Mouse (Mus musculus): Measurements from ENCODE around the gene Dkk3.

Gene Dkk3

DNA sequence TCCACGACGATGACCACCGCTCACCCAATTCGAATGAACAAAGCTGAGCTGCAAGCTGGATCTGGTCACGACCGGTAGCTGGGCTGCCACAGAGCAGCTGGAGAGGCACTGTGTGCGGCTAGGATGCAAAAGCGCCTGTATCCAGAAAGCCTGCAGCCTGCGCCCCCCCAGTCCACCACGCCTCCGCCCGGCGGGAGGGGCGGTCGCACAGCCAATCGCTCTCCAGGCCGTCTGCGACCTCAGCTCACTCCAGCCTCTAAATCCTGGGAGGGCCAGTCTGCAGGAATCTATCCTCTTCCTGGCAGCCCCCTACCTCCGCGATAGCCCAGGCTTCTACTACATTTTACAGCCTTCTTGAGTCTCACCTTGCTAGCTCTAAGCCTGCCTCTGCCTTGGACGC lies at the start of gene Dkk3:
Gene Dkk3, minus strand, starts transcription at position 116 of the 400 bp plus-strand sequence.
- TF ChIP-seq GATA4 (IDR thresholded peaks at IDR 0.05; ENCODE audit: insufficient replicate concordance, low read length): no peak

DNA sequence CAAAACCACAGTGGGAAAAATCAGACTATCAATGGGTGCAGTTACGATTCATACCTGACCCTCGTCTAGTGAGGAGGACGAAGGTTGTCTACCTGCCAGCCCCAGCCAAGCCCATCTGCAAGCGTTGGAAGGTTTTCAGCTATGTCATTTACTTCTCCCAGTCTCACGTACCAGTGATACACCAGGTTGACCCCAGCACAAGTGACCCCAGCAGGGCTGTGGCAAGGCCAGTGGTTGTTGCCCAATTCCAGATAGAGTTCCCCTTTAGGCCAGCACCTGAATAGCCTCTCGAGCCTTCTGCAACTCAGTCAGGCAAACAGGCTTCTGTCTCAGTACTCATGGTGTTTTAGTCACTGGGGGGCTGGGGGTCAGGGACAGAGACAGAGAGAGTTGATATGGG lies 48.9 kb upstream of the Dkk3 start:
- TF ChIP-seq GATA4 (IDR thresholded peaks at IDR 0.05; ENCODE audit: insufficient replicate concordance, low read length): no peak; the same call in 1 of the 2 replicates

DNA sequence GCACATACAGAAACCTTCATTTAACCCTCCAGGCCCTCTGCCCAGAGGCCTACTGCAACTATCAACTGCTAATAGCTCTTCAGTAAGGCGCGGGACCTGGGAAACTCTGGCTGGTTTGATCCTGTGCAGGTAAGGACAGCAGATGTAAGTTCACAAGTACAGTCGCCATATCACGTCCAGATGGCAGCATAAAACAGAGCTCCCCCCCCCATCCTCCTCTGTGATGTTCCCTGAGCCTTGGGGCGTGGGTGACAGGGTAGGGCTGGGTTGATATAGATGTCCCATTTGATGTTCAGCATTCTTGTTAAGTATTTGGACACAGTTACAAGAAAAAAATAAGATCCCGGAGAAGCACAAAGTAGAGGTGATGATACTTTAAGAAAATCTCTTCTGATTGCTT lies 46.7 kb upstream of the Dkk3 start:
- TF ChIP-seq GATA4 (IDR thresholded peaks at IDR 0.05; ENCODE audit: insufficient replicate concordance, low read length): no peak

DNA sequence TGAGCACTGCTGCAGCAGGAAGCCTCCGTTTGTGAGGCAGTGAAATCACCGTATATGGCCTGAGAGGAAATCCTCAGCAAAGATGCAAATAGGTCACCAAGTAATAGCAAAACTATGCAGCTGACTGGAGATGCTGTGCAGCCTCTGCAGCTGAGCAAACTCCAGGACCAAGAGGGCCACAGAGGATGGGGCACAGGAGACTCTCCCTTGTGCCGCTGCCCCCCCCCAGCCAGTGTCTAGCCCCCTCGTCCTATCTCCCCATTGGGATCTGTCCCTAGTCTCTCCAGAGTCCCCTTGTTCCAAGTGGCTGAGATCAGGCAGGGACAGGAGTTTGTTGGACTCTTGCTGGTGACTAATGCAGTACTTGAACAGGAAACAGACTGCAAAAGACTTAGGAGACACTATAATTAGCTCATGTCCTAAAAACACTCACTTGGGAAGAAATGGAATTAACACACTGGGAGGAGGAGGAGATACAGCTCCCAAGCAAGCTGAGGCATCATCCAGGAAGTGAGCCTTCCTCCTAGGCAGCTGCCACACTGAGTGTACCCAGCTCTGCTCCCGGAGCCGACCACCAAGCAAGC lies 45.6 kb upstream of the Dkk3 start:
- no peak for TF ChIP-seq GATA4 (IDR thresholded peaks at IDR 0.05; ENCODE audit: insufficient replicate concordance, low read length)

DNA sequence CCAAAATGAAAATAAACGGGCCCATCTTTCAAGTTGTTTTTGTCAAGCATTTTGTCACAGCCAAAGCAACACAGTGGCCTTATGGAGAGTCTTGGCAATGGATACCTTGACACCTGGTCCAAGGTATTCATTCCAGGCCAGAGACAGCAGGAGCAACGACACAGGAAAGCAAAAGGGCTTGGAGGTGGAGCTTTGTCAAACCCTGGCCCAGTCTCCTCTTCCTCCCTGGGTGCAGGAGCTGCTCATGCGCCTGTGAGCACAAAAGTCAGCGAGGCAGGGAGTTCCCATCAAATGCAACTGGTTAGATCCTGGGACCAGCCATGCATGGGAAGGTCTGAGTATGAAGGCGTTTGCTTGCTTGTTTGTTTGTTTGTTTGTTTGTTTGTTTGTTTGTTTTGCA lies 45.1 kb upstream of the Dkk3 start:
- no peak for TF ChIP-seq GATA4 (IDR thresholded peaks at IDR 0.05; ENCODE audit: insufficient replicate concordance, low read length)

DNA sequence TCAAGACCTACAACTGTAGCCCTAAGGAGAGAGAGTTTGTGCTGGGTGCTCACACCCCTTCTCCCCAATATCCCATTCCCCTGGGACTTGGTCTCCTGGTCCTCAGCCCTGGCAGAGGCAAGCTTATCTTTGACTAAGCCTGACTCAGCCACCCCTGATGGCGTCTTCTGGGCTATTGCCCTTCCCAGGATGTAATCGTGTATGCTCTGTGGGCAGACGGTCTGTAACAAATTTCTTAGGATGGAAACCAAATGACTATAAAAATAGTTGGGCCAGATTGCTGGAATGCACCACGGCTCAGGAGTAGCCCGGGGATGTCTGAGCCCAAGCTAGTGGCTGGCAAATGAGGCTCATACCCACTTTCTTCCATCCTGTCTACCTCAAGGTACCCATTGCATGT lies 44.0 kb upstream of the Dkk3 start:
- TF ChIP-seq GATA4 (IDR thresholded peaks at IDR 0.05; ENCODE audit: insufficient replicate concordance, low read length): no peak

DNA sequence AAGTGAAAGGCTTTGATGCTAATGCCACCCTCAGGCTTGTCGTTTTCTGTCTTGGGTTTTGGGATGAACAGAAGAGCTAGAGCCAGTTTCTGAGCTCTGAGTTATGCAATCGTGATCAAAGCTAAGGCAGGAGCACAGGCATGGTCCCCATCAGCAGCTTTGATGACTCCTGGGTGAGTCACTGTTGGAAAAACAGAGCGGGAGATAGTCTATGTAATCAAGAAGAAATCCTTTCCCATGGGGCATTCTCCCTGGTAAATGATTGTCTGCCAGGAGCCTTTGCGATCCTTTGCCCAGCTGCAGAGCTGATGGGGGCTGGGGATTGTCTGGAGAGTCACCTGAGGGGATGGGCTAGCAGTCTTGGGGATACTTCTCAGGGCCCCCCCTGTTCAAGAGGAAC lies 43.3 kb upstream of the Dkk3 start:
- no peak for TF ChIP-seq GATA4 (IDR thresholded peaks at IDR 0.05; ENCODE audit: insufficient replicate concordance, low read length)

DNA sequence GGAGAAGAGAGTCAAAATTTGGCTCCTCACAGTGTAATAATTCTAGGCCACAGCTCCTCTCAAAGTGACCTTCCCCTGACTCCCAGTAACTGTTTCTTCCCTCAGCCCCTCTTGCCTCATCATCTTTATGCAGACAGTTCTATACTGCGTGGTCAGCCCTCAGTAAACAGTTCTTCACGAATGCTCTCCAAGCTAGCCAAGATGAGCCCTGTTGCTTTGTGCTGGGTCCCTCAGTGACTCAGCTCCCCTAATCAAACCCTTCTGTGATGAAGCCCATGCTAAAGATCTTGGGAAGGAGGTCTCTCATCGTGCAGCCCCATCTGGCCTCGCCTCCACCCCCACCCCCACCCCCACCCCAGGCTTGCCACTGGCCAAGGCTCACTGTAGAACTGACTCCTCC lies 41.9 kb upstream of the Dkk3 start:
- TF ChIP-seq GATA4 (IDR thresholded peaks at IDR 0.05; ENCODE audit: insufficient replicate concordance, low read length): no peak

DNA sequence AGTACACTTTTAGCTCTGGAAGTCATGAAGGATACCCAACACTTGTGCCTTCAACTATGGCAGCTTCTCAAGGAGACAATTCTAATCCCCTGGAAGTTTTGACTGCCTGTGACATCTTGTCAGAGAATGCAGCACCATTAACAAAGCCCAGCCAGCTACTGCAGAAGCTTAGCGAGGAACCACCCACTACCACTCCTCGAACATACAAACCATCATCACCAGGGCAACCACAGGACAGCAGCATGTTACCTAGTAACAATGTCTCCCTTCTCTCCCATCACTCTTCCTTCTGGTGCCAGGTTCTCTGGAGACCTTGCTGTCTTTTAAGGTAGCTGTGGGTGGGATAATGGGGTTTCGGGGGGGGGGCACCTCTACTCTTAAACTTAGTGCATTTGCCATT lies 40.5 kb upstream of the Dkk3 start:
- no peak for TF ChIP-seq GATA4 (IDR thresholded peaks at IDR 0.05; ENCODE audit: insufficient replicate concordance, low read length)

DNA sequence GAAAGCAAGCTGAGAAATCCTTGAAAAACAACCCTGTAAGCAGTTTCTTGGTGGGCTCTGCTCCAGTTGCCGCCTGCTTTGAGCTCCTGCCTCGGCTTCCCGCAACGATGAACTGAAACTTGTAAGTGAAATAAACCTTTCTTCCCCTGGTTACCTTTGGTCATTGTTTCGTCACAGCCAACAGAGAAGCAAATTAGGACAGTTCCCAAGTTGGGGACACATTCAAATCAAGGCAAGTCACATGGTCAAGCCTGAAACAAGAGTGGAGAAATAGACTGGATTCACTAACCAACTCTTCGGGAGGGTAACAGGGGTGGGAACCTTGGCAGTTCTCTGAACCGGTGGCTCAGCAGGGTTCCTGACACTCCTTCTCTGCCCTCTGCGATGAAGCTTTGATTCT lies 38.6 kb upstream of the Dkk3 start:
- no peak for TF ChIP-seq GATA4 (IDR thresholded peaks at IDR 0.05; ENCODE audit: insufficient replicate concordance, low read length)

DNA sequence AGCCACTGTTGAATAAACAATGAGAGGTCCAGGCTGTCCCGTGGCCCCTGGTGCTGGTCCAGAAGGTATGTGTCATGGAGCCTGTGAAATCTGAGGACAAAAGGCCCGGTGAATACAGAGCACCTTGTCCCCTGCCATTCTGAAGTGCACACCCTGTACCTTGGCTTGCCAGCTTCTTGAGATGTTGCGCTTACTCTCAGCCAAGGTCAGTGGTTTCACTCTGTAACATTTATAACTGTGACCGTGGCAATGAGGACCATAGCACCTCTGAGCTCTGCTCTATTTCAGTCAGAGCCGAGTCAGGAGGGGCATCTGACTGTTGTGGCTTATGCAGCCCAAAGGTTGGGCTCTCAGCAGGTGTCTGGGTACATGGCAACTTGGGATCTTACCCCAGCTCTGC lies 35.4 kb upstream of the Dkk3 start:
- TF ChIP-seq GATA4 (IDR thresholded peaks at IDR 0.05; ENCODE audit: insufficient replicate concordance, low read length): no peak

DNA sequence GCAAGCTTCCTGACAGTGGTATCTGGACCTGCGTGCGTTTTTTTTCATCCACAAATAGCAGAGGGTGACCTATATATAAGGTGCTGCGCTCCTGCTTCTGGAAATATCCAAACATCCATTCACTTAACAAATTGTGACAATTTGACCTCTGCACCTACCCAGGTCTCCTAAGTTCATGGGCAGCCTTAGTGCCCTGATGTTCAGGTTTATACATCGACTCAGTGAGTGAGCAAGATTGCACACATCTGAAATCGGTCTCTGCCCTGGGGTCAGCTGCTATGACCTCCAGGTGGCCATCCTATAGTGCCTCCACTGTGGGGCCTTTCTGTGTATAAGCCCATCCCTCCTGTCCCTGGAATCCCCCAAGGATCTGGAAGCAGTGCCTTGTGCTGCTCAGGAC lies 33.9 kb upstream of the Dkk3 start:
- TF ChIP-seq GATA4 (IDR thresholded peaks at IDR 0.05; ENCODE audit: insufficient replicate concordance, low read length): no peak

DNA sequence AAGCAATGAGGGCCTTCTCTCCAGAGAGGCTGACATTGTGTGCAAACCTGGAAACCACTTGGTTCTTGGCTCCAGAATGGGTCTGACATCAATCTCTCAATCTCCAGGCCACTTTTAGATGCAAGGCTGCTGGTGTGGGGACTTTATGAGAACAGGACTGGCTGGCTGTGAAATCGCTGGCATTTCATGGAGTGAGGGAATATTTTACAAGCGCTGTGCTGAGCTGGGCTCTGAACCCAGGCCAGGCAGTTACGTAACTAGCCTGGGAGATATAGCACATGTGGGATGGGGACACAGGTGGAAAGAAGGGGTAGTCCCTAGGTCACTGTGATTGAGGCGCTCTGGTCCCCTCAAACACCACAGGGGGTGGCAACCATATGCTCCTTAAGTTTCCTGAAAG lies 33.4 kb upstream of the Dkk3 start:
- TF ChIP-seq GATA4 (IDR thresholded peaks at IDR 0.05; ENCODE audit: insufficient replicate concordance, low read length): no peak

DNA sequence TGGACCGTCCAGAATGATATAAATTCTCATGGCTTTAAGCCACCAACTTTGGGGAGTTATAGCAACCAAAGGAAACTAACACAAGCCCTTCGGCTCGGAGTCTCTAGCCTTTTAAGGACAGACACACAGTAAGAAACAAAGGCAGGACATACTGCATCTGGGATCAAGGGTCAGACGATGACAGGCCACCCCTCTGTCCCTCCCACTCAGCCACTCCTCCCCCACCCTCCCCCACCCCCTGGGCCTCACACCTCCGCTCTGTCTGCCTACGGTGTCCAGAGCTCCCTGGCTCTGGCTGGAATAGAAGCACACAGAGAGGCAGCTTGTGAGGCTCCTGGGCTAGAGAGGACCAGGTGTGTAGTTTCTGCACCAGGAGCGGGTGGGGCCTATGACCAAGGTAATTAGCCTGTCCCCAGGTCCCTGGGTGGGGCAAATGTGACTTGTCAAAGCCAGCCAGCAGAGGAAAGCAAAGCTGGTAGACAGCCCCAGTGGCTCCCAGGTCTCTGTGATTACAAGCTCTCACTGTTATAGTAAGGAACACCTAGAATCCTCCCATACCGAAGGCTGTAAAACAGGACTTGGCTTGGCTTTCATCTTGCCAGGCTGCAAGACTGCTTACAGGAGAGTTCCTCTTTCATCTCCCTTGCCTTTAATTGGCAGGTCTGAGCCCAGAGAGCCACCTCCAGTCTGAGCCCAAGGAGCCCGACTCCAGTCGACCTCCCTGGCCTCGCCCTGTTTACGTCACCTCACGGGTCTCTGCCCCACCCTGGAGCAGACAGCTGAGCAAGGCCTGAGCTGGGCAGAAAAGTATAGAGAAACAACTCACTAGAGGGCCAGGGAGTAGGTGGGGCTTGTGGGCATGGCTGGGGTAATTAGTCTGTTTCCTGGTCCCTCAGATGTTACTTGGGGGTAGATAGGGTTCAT lies 28.9 kb upstream of the Dkk3 start:
- TF ChIP-seq GATA4 (IDR thresholded peaks at IDR 0.05; ENCODE audit: insufficient replicate concordance, low read length): no peak

DNA sequence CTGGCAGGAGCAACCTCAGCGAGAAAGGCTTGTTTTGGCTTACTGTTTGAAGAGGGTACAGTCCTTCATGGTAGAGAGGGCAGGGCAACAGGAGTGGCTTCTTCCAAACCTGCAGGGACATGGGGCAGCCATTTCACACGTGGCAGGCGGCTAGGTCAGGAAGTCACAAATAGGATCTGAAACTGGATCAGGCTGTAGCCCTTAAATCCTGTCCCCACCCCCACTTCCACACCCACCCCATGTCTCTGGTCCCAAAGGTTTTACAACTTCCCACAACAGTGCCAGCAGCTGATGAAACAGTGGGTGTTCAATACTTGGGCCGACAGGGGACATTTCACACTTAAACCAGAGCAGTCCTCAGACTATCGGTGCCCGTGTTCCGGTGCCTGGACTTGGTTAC lies 28.0 kb upstream of the Dkk3 start:
- TF ChIP-seq GATA4 (IDR thresholded peaks at IDR 0.05; ENCODE audit: insufficient replicate concordance, low read length): no peak

DNA sequence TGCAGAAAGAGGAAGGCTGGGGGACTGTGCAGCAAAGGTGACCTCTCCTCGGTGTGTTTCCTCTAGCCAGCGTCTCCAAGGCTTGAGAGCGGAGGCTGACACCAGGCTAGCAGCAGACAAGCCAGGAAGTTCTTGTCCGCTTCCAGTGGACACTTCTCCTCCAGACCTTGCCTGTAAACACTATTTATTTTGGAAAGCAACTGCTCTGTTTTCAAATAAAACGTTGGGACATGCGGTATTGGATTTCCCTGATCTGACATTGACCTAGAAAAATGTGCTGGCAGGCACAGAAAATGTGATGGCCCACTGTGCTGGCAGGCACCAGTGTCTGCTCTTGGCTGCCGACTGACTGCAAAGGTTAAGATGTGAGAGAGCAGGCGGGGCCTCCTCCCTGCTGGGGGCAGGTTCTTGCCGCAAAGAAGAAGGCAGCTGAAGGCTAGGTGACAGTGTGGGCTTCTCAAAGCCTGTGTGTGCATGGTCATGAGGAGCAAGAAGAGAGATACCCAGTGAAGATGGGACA lies 26.4 kb upstream of the Dkk3 start:
- no peak; the same call in 1 of the 2 replicates for TF ChIP-seq GATA4 (IDR thresholded peaks at IDR 0.05; ENCODE audit: insufficient replicate concordance, low read length)

All from liver, adult (tissue).